Mouse (Mus musculus) neural tube, embryonic 15.5 days (tissue): ENCODE results near the gene Vps13a. TPM values are rescaled to one million over a fixed set of nuclear protein-coding genes. Genes with fewer than 3 reads are reported as not detected.

Experiments
- ATAC-seq: fragments of 200-750 bp; cut with Nextera tagmentation; 2 replicates; pipeline ENCODE4 v1.8.0; 2017; ENCODE audit warnings: mild to moderate bottlenecking, moderate TSS enrichment, moderate library complexity; ENCODE audit not compliant: low FRiP score
- H3K27ac ChIP-seq: fragments of 300-500 bp; sonication (generic); replicated peaks from 2 replicates; pipeline ENCODE4 v1.5.1; 2015; ENCODE audit warnings: mild to moderate bottlenecking, inconsistent platforms
- H3K27me3 ChIP-seq: fragments of 300-500 bp; sonication (generic); replicated peaks from 2 replicates; pipeline ENCODE4 v1.6.1; 2015; ENCODE audit warnings: inconsistent platforms
- H3K36me3 ChIP-seq: fragments of 300-500 bp; sonication (generic); 2 replicates; pipeline ENCODE4 v1.6.1; 2015; ENCODE audit warnings: inconsistent platforms
- H3K4me1 ChIP-seq: fragments of 300-500 bp; sonication (generic); 2 replicates; pipeline ENCODE4 v1.6.1; 2015; ENCODE audit warnings: inconsistent platforms
- H3K4me2 ChIP-seq: fragments of 300-500 bp; sonication (generic); 2 replicates; pipeline ENCODE4 v1.6.1; 2015; ENCODE audit warnings: inconsistent platforms, mild to moderate bottlenecking, moderate library complexity
- H3K4me3 ChIP-seq: fragments of 300-500 bp; sonication (generic); replicated peaks from 2 replicates; pipeline ENCODE4 v1.5.1; 2015; ENCODE audit warnings: mild to moderate bottlenecking, inconsistent platforms
- H3K9ac ChIP-seq: fragments of 300-500 bp; sonication (generic); replicated peaks from 2 replicates; pipeline ENCODE4 v1.6.1; 2015; ENCODE audit warnings: mild to moderate bottlenecking, inconsistent platforms
- H3K9me3 ChIP-seq: fragments of 300-500 bp; sonication (generic); replicated peaks from 2 replicates; pipeline ENCODE4 v1.6.1; 2016; ENCODE audit warnings: inconsistent platforms
- WGBS: fragments of 180-500 bp; shearing (Covaris S2); methylation state at CpG from one replicate; pipeline ENCODE4 v1.1.7; 2015; ENCODE audit warnings: mixed read lengths; 5-methylcytosine and 5-hydroxymethylcytosine counted together
- polyA plus RNA-seq: library from polyadenylated mRNA; unstranded; fragments of >200 nt; fragmentation: Nextera tagmentation; extraction: Ambion mirVana; gene quantifications from 2 replicates; pipeline ENCODE4 v1.2.1, GENCODE M21; 2015

Vps13a gene
- polyA plus RNA-seq, 1 experiment from 2014 or later, result 8.8 TPM

DNA sequence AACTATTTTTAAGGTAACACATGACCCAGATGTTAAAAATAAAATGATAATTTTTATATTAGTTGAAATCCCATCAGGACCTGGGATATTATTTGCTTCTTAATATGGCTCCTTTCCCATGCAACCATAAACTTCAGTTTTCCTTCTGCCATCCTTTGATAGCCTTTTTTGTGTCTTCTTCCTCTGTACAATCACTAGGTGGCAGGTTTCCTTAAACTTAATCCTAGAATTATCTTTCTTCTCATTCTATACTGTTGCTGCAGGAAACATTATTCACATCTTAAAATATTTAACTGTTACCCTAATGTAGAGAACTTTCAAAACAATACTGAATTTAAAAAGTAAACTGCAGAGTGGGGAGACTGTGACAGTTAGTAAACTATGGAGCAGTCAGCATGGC is 24.9 kb downstream of the Vps13a start:
- no peak overlapping the region for H3K9ac ChIP-seq
- H3K4me3 ChIP-seq, result no peak overlapping the region
- no peaks in the 10 kb centered on the region for H3K36me3 ChIP-seq

DNA sequence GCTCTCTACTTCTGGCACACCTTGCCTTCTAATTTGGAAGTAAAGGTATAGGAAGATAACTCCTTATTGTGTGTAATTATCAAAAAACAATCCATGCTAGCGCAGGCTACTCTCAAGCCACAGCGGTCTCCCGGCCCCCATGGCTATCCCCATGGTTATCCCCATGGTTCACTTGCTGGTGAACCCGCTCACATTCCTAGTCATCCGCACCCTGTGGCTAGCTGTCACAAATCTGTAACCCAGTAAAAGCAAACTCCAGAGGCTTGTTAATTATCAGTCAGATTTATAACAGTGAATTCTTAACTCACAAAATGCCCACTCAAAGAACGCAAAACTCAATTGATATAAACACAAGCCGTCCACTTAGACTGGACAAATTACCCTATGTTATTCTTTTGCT is 25.5 kb downstream of the Vps13a start:
- H3K4me3 ChIP-seq, result no peak overlapping the region
- H3K36me3 ChIP-seq, result no peaks in the 10 kb centered on the region
- no peaks in the 10 kb centered on the region for H3K9me3 ChIP-seq
- H3K4me2 ChIP-seq, result no peak overlapping the region
- H3K27ac ChIP-seq, result no peak overlapping the region
- H3K9ac ChIP-seq, result no peak overlapping the region
- no peaks in the 10 kb centered on the region for H3K27me3 ChIP-seq
- no peaks in the 10 kb centered on the region for H3K4me1 ChIP-seq
- 83% methylated on average over 7 of the region's 7 CpGs for WGBS
- ATAC-seq, result no peak

More for the DNA sequence above, 24.9 kb downstream of the Vps13a start:
- no peak overlapping the region for H3K4me2 ChIP-seq
- H3K9me3 ChIP-seq, result no peaks in the 10 kb centered on the region
- H3K27me3 ChIP-seq, result no peaks in the 10 kb centered on the region
- H3K27ac ChIP-seq, result no peak overlapping the region
- ATAC-seq, result no peak
- no peaks in the 10 kb centered on the region for H3K4me1 ChIP-seq

DNA sequence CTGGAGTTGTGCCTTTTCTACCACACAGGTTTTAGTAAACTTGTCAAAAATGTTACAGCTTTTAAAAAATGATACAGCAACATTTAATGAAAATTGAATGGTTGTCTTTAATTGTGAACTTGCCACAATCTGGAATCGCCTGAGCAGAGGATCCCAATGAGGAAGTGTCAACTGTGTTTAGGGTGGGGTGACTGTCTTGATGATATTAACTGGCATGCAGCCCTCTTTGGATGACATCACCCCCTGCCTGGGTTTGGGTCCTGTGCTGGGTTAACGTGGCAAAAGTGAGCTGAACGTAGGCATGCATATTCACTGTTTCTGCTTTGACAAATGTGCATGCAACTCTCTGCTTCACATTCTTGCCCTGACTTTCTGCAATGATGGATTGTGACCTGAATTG is 27.6 kb downstream of the Vps13a start:
- Histone ChIP-seq H3K27me3 (no peaks in the 10 kb centered on the region), H3K9ac (no peak overlapping the region), H3K9me3 (no peaks in the 10 kb centered on the region), H3K4me3 (no peak overlapping the region), H3K4me1 (no peaks in the 10 kb centered on the region), H3K4me2 (no peak overlapping the region), H3K27ac (no peak overlapping the region), H3K36me3 (no peaks in the 10 kb centered on the region)
- 78% methylated on average over 3 of the region's 3 CpGs for WGBS
- ATAC-seq, result no peak

DNA sequence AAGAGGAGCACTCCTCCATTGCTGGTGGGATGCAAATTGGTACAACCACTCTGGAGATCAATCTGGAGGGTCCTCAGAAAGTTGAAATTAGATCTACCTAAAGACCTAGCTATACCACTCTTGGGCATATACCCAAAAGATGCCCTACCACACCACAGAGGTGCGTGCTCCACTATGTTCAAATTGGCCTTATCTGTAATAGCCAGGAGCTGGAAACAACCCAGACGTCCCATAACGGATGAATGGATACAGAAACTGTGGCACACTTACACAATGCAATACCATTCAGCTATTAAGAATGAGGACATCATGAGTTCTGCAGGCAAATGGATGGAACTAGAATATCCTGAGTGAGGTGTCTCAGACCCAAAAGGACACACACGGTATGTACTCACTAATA is 43.9 kb downstream of the Vps13a start:
- H3K4me2 ChIP-seq, result no peak overlapping the region
- WGBS, result 92% methylated on average over 4 of the region's 4 CpGs
- H3K27me3 ChIP-seq, result no peaks in the 10 kb centered on the region
- H3K27ac ChIP-seq, result no peak overlapping the region
- no peak for ATAC-seq
- 0 out of 2 replicates have a peak, but pooled peaks cover 2% of the 10 kb centered on the region for H3K36me3 ChIP-seq
- H3K4me3 ChIP-seq, result no peak overlapping the region
- no peaks in the 10 kb centered on the region for H3K4me1 ChIP-seq
- no peak overlapping the region for H3K9ac ChIP-seq
- H3K9me3 ChIP-seq, result no peaks in the 10 kb centered on the region

DNA sequence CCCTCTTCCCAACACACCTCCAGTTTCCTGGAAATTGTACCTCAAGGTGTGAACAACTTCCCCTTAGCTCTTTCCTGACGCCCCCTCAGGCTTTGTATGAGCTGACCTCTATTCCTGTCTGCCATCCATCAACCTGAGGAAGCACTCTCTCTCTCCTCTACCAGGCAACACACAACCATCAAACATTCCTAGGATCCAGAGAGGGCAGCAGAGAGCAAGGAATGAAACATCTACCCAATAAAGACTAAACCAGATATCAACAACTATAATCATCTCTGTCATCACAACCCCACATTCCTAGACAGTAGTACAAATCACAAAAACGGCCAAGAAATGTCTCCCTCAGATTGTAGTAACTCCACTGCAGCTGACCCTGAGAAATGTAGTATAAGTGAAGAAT is 52.0 kb downstream of the Vps13a start:
- Histone ChIP-seq H3K27ac (no peak overlapping the region), H3K36me3 (0 out of 2 replicates have a peak, but pooled peaks cover 3% of the 10 kb centered on the region), H3K9ac (no peak overlapping the region), H3K9me3 (no peaks in the 10 kb centered on the region), H3K4me1 (no peaks in the 10 kb centered on the region), H3K27me3 (no peaks in the 10 kb centered on the region), H3K4me2 (no peak overlapping the region), H3K4me3 (no peak overlapping the region)
- no peak for ATAC-seq
- WGBS, result 57% methylated on average over 2 of the region's 2 CpGs

DNA sequence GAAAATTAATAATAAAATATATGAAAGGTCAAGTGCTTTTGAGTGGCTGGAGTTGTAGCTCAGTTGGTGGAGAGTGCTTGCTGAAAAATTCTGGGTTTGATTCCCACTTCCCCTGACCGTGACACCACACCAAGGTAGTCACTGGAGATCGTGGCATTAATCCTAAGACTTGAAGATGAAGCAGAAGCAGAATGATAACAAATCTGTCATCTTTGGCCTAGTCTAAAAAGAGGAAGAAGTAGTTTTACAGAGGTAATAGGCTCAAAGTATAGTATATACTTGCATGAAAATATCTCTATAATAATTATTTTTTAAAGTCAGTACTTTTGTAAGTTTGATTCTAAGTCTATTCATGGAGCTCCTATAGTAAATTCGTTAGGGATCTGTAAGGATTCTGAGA is 65.5 kb downstream of the Vps13a start:
- Histone ChIP-seq H3K27ac (no peak overlapping the region), H3K27me3 (no peaks in the 10 kb centered on the region), H3K4me2 (no peak overlapping the region), H3K9ac (no peak overlapping the region), H3K36me3 (no peaks in the 10 kb centered on the region), H3K4me3 (no peak overlapping the region), H3K9me3 (no peaks in the 10 kb centered on the region), H3K4me1 (no peaks in the 10 kb centered on the region)
- WGBS, result 94% methylated on average over 3 of the region's 3 CpGs
- no peak for ATAC-seq

DNA sequence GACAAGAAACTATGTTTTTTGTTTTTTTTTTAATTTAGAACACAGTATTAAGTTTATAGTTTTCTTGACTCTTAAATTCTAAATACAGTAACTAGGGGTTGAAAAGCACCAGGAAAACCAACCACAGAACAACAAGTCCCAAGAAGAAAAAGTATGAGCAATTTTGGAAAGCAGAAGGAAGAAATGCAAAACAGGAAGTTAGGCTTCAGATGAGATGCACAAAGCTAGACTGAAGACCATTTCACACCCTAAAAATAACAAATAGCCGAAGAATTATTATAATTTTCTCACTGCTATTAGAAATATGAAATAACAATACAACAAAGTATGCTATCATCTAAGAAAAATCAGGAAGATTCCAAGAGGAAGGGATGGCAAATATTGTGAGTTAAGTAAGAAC is 78.9 kb downstream of the Vps13a start:
- Histone ChIP-seq H3K4me1 (no peaks in the 10 kb centered on the region), H3K27ac (no peak overlapping the region), H3K9me3 (no peaks in the 10 kb centered on the region), H3K27me3 (no peaks in the 10 kb centered on the region), H3K36me3 (no peaks in the 10 kb centered on the region), H3K9ac (no peak overlapping the region), H3K4me3 (no peak overlapping the region), H3K4me2 (no peak overlapping the region)
- no peak for ATAC-seq
- WGBS, result 95% methylated on average over 1 of the region's 1 CpGs

DNA sequence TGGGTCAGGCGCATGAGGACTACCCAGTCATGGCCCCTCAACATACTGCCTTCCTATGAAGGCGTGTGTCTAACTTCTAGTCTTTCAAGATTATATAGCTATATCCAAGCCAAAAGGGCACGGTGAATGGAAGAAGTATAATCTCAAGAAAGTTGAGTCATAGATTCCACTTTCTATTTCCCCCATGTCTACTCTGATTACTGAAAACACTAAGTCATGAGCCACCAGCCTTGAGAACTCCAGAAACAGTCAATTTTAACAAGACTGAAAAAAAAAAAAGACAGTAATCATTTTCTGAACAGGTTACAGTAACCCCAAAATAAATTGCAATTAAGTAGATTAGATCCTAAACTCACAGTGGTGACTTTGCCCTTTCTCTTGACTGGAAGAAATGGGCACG is 95.8 kb downstream of the Vps13a start:
- Histone ChIP-seq H3K4me1 (no peaks in the 10 kb centered on the region), H3K9me3 (no peaks in the 10 kb centered on the region), H3K4me3 (no peak overlapping the region), H3K9ac (no peak overlapping the region), H3K4me2 (no peak overlapping the region), H3K27me3 (no peaks in the 10 kb centered on the region), H3K27ac (no peak overlapping the region), H3K36me3 (no peaks in the 10 kb centered on the region)
- ATAC-seq, result no peak
- 96% methylated on average over 4 of the region's 4 CpGs for WGBS

DNA sequence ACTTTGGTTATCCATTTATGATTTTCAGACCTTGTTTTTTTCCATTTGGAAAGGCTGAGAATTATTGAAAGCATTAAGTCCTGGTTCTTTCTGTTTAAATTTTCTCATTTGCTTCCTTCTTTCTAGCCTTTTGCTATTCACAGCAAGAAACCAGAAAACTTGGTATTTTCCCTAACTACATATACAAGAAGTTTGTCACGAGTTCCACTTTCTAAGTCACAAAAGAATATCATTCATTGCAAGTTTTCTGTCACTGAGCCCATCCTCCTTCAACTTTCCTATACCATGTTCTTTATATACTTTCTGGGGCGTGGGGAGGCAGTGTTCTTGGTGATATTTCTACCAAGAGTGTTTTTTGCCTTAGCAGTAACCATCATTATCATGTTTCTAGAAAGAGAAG is 96.5 kb downstream of the Vps13a start:
- no peaks in the 10 kb centered on the region for H3K36me3 ChIP-seq
- no peak overlapping the region for H3K27ac ChIP-seq
- H3K27me3 ChIP-seq, result no peaks in the 10 kb centered on the region
- no peak overlapping the region for H3K9ac ChIP-seq
- H3K9me3 ChIP-seq, result no peaks in the 10 kb centered on the region
- H3K4me2 ChIP-seq, result no peak overlapping the region
- no peak for ATAC-seq
- no peak overlapping the region for H3K4me3 ChIP-seq
- 88% methylated on average over 2 of the region's 2 CpGs for WGBS
- no peaks in the 10 kb centered on the region for H3K4me1 ChIP-seq

DNA sequence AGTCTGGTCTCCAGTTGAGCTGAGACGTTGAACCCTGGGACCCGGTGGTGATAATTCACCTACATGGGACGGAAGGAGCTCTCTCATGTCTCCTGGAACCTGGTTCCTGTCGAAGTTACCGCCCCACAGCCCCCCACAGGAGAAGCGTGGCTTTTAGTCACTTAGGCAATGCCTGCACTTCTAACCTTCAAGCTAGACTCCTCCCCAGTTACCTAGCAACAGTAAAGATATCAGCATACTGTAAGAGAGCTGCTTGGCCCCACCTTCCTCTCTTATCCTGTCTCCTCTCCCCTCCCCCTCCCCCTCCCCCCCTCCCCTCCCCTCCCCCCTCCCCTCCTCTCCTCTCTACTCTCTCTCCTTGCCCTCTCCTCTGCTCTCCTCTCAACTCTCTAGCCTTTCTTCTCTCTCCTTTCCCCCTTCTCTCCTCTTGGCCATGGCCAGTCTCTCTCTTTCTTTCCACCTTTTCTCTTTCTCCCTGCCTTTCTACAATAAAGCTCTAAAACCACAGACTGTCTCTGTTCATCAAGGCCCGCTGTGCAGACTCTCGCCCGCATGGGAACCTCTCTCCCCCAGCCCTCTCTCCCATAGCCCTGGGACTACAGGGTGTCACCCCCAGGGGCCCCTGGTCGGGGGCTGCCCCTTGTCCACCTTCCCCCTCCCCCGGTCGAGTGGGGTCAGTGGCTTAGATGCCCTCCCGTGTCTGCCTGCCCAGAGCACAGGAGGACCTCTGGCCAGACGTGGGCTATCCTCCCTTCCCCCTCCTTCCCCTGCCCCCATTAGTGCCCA is 154.9 kb downstream of the Vps13a start:
- 0 out of 2 replicates have a peak, but pooled peaks have one; percentile 8 for ATAC-seq
- no peak overlapping the region for H3K9ac ChIP-seq
- no peaks in the 10 kb centered on the region for H3K27me3 ChIP-seq
- WGBS, result 22% methylated on average over 14 of the region's 14 CpGs
- H3K4me3 ChIP-seq, result no peak overlapping the region
- no peak overlapping the region for H3K27ac ChIP-seq
- H3K4me1 ChIP-seq, result 0 out of 2 replicates have a peak, but pooled peaks cover 2% of the 10 kb centered on the region
- H3K4me2 ChIP-seq, result no peak overlapping the region
- no peaks in the 10 kb centered on the region for H3K36me3 ChIP-seq
- H3K9me3 ChIP-seq, result no peaks in the 10 kb centered on the region

DNA sequence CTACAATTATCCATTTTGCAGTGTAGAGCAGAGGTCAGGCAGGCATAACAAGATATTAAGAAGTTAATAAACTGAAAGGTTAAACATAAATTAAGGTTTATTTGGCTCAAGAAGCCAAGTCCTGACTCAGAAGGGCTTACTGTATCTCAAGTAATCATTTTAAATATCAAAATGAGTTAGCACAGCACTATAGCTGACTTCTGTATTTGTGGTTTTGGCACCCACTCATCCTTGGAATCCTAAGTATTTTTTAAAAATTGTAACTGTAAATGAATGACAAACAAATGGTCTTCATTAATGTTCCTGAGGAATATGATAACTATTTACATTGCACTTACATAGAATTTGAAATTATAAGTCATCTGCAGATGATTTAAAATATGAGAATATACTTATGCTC is 155.7 kb downstream of the Vps13a start:
- no peak for ATAC-seq
- no peak overlapping the region for H3K4me2 ChIP-seq
- no peak overlapping the region for H3K27ac ChIP-seq
- H3K36me3 ChIP-seq, result no peaks in the 10 kb centered on the region
- H3K4me3 ChIP-seq, result no peak overlapping the region
- H3K27me3 ChIP-seq, result no peaks in the 10 kb centered on the region
- H3K4me1 ChIP-seq, result 0 out of 2 replicates have a peak, but pooled peaks cover 2% of the 10 kb centered on the region
- no peak overlapping the region for H3K9ac ChIP-seq
- H3K9me3 ChIP-seq, result no peaks in the 10 kb centered on the region

DNA sequence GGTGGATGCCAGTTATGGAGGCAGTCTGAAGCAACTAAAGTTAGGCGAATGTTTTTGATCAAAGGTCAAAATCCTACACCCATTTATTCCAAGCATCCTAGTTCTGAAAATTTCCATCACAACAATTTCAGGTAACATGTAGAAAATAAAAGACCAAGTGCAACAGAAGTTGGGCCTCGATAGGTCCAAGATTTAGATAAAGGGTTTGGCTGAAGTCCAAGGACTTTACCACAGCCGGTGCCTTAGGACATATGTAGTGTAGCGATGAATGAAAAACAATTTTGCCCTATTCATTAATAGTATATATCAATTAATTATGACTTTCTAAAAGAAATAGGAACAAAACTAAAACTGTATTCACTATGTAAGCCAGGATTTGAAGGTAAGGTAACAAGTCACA is 157.6 kb downstream of the Vps13a start:
- Histone ChIP-seq H3K4me1 (0 out of 2 replicates have a peak, but pooled peaks cover 2% of the 10 kb centered on the region), H3K27me3 (no peaks in the 10 kb centered on the region), H3K9me3 (no peaks in the 10 kb centered on the region), H3K36me3 (no peaks in the 10 kb centered on the region), H3K9ac (no peak overlapping the region), H3K27ac (no peak overlapping the region), H3K4me2 (no peak overlapping the region), H3K4me3 (no peak overlapping the region)
- WGBS, result 86% methylated on average over 4 of the region's 4 CpGs
- ATAC-seq, result no peak
